Mouse (Mus musculus) E14TG2a.4 (cell line): ENCODE results near the gene Sgsh.
A peak's percentile ranks its signal among the peaks of the same experiment; 100 is the strongest.

Experiments used
- H3K27me3 ChIP-seq: 2 replicates; pipeline ENCODE4 v1.6.1; 2014; ENCODE audit warnings: low read length, control low read depth; ENCODE audit not compliant: insufficient read depth
- H3K36me3 ChIP-seq: 2 replicates; pipeline ENCODE4 v1.6.1; 2014; ENCODE audit warnings: low read length, control low read depth; ENCODE audit not compliant: insufficient read depth
- H3K4me1 ChIP-seq: replicated peaks from 2 replicates; pipeline ENCODE4 v1.6.1; 2014; ENCODE audit warnings: low read depth, low read length, control low read depth
- H3K4me3 ChIP-seq: replicated peaks from 2 replicates; pipeline ENCODE4 v1.5.1; 2014; ENCODE audit warnings: mild to moderate bottlenecking, low read length
- H3K9me3 ChIP-seq: 2 replicates; pipeline ENCODE4 v1.6.1; 2014; ENCODE audit warnings: low read length, control low read depth
- CTCF ChIP-seq: conservative IDR thresholded peaks from 2 replicates; pipeline ENCODE4 v1.5.1; 2014; ENCODE audit warnings: low read length
- NANOG ChIP-seq: IDR thresholded peaks from 2 replicates; pipeline ENCODE4 v1.6.1; 2014; ENCODE audit warnings: borderline replicate concordance, low read length, mixed read lengths
- POU5F1 ChIP-seq: IDR thresholded peaks from 2 replicates; pipeline ENCODE4 v1.6.1; 2014; ENCODE audit warnings: low read length, borderline replicate concordance

Sgsh gene

DNA sequence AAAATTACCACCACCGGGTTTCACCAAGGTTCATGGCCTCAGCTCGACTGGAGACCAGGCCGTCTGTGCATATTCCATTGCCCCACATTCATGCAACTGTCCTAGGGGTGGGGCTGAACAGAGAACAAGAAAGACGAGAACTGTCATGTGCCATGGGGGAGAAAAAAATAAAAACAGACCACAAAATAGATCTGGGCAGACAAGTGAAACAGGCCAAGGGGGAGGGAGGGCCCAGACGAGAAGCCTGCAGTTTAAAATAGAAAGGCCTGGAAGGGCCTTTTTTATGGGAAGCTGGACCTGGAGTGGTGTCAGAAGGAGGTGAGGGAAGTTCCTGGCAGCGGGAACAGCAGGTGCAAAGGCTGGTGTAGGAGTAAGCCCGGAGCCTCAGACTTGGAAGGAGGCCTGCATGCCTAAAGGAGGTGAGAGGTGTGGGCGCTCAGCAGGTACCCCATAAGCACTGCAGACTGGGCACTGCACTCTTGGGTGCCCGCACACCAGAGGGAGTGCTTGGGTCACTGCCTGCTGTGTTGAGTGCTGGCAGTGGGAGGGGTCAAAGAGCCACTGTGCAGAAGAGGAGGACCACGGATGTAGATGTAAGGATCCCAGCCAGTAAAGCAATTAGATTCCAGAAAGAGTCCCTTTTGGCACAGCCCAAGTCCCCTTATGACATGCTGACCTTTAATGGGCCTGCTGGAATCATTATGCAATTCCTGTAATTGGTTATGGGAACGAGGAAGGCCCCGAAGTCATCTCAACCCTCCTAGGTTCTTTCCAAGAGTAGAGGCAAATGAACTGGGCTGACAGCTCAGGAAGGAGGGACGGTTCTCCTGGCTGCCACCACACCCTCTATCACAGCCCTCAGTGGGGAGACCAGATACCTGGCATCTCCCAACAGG is 48.3 kb downstream of the Sgsh start:
- TF ChIP-seq POU5F1 = no peak
- H3K4me3 ChIP-seq = no peak overlapping the region
- peaks cover 62% of the 10 kb centered on the region for H3K4me1 ChIP-seq
- peaks cover 10% of the 10 kb centered on the region for H3K27me3 ChIP-seq
- H3K36me3 ChIP-seq = no peaks in the 10 kb centered on the region
- no peaks in the 10 kb centered on the region for H3K9me3 ChIP-seq

DNA sequence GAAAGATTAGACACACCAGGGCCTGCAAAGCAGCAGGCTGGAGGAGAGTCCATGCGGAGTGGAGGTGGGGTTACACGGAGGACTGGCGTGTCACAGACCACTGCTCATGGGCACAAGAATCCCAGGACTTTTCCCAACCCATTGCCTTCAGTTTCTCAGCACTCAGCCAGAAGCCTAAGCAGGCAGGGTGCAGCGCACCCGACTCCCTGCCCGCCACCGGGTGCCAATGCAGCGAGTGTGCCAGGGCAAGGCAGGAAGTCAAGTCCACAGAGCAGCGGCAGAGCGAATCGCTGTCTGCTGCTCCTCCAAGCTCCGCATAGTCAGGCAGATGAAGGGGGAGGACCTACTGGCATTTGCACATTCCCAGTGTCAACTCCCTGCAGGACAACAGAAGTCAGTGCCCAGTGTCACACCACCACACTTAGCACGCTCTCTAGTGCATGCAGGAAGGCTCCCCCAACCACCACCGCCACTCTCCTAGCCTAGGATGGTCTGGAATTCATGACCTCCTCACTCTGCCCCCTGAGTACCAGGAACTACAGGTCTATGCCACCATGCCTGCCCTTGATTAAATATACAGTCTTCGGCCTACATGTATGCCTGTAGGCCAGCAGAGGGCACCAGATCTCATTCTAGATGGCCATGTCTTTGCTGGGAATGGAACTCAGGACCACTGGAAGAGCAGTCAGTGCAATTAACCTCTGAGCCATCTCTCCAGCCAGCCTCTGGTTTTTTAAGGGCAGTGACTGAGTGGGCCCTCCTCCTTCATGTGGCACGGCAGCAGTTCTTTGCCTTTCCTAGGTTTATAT is 50.2 kb downstream of the Sgsh start:
- no peaks in the 10 kb centered on the region for H3K36me3 ChIP-seq
- TF ChIP-seq POU5F1 (no peak), CTCF (peak; percentile 78)
- peaks cover 9% of the 10 kb centered on the region for H3K27me3 ChIP-seq
- H3K4me3 ChIP-seq = peak overlapping the region; percentile 73
- peaks cover 66% of the 10 kb centered on the region for H3K4me1 ChIP-seq
- H3K9me3 ChIP-seq = no peaks in the 10 kb centered on the region

DNA sequence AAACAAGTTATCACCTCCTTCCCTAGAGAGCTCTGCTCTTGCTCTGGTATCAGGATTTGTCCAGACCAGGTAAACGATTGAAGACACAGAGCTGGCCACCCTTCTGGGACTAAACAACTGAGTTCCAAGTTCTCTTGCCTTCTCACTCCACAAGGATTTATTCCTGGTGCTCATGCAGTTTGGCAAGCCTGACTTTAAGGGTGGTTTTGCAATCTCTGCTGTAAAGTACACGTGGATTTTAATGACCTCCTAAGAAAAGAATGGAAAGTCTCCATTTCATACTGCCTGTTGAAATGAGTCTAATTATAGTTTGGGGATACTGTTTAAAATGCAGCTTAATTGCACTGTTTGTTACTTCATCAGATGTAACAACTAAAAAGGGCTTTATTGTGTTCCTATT is 54.4 kb downstream of the Sgsh start:
- Histone ChIP-seq H3K9me3 (no peaks in the 10 kb centered on the region), H3K4me3 (no peak overlapping the region; the same call in 1 of the 2 replicates), H3K36me3 (peaks cover 28% of the 10 kb centered on the region), H3K4me1 (peaks cover 73% of the 10 kb centered on the region), H3K27me3 (no peaks in the 10 kb centered on the region)
- TF ChIP-seq POU5F1 (no peak), NANOG (no peak), CTCF (no peak)

DNA sequence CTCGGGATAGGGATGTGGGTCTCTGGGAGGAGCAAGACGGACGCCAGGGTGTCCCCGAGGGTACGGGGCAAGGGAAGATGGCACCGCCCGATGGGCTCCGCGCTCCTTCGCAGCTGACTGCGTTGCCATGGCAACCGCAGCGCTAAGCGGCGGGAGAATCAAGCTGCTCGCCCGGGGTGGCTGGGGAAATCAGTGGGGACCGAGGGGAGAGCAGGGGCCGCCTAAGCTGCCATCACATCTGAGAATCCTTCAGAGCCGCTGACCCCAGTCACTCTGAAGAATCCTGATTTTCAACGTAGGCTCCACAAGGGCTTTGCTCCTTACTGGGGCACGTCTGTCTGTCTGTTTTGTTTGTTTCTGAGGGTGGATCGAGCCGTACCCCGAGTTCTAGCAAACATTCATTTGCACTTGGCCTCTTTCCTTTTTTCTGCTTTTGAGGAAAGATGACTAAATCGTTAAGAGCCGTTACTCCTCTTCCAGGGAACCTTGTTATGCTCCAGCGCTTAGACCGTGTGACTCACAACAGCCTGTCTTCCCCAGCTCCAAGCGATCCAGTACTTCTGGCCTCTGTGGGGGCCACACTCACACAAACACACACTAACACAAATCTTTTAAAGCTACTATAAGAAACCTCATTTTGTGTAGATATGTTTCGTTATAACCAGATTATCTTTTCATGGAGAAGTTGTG is 54.9 kb downstream of the Sgsh start:
- TF ChIP-seq CTCF (no peak), NANOG (no peak), POU5F1 (no peak)
- Histone ChIP-seq H3K4me3 (peak overlapping the region; percentile 99), H3K4me1 (peaks cover 73% of the 10 kb centered on the region), H3K36me3 (peaks cover 34% of the 10 kb centered on the region), H3K9me3 (no peaks in the 10 kb centered on the region), H3K27me3 (no peaks in the 10 kb centered on the region)

DNA sequence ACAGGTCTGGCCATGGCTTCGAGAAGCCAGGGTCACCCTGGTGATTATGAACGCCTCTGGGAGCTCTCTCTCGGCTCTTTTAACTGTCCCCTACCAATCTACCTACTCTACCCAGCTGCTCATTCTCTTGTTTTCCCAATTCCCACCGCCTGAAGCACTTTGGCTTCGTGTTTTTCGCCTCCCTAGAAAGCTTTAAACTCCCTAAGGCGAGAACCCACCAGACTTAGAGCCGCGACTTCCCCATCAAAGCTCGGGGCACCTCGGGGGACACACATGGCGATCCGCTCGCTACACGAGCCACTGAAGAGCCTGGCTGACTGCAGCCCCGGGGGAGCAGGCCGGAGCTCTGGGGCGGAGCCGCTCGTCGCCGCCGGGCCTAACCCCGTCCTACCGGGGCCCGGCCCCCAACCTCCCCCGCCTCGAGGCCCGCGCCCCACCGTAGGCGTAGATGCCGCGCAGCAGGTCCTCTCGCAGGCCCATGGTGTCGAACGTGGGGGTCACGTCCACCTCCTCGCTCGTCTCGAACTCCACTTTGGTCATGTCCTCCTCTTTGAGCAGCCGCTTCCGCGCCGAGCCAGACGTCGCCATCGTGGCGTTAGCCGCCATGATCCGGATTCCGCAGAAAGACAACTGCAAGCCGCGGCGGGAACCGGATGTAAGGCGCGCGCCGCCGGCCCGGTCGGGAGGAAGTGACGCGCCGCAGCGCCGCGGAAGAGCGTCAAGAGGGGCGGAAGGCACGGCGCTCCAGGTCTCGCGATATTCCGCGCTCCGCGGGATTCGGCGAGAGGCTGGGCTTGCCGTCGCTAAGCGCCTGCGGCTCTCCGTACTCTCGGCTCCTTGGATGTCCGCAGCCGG is 55.7 kb downstream of the Sgsh start, which contains the start of gene Eif4a3:
TSS of gene Eif4a3 (minus strand) at position 699 of the 855 bp plus-strand sequence.
- TF ChIP-seq NANOG (no peak), POU5F1 (no peak), CTCF (no peak)
- no peaks in the 10 kb centered on the region for H3K27me3 ChIP-seq
- H3K4me3 ChIP-seq = peak within 1 kb of the TSS; percentile 99
- no peaks in the 10 kb centered on the region for H3K9me3 ChIP-seq
- H3K4me1 ChIP-seq = peaks cover 72% of the 10 kb centered on the region
- H3K36me3 ChIP-seq = peaks cover 42% of the 10 kb centered on the region

DNA sequence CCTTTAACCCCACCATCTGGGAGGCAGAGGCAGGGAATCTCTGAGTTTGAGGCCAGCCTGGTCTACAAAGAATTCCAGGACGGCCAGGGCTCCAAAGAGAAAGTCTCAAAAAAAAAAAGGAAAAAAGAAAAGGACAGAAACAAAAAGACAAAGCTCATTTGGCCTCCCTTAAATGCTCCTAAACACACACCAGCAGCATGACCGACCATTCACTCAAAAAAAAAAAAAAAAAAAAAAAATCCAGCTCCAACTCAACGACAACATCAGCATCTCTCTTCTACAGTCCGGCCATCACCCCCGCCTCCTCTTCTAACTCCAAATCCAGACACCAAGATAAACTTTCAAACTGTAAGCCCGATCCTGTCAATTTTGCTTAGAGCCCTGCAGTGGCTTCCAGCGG is 56.4 kb downstream of the Sgsh start:
- Histone ChIP-seq H3K36me3 (peaks cover 49% of the 10 kb centered on the region), H3K4me1 (peaks cover 72% of the 10 kb centered on the region), H3K4me3 (peak overlapping the region; percentile 99), H3K27me3 (no peaks in the 10 kb centered on the region), H3K9me3 (no peaks in the 10 kb centered on the region)
- TF ChIP-seq CTCF (no peak), NANOG (no peak), POU5F1 (no peak)

DNA sequence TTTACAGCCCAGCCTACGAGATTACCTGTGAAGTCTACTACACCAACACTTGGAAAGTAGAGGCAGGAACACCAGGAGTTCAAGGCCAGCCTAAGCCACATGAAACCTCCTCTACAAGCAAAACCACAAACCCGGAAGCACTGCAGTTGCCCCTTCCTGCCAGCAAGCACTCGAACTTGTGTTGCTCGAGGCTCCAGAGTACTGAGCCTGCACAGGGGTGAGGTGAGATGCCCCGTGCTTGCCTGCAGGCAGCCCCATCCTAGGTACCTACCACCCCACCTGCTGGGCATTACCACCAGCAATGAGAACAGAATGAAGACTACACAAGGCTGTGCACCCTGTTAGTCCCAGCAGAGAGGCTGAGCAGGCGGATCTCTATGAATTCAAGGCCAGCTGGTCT is 57.3 kb downstream of the Sgsh start:
- H3K9me3 ChIP-seq = no peaks in the 10 kb centered on the region
- no peak for TF ChIP-seq CTCF
- TF ChIP-seq NANOG = no peak
- peak overlapping the region; percentile 99 for H3K4me3 ChIP-seq
- no peaks in the 10 kb centered on the region for H3K27me3 ChIP-seq
- peaks cover 72% of the 10 kb centered on the region for H3K4me1 ChIP-seq
- H3K36me3 ChIP-seq = peaks cover 58% of the 10 kb centered on the region
